Mouse (Mus musculus) 3134 (cell line): ENCODE data around the gene Smad3.

Source experiments
- DNase-seq: peaks from one replicate; pipeline ENCODE4 v3.0.0-alpha.2; 2011; ENCODE audit warnings: low spot score; ENCODE audit not compliant: insufficient read length; ENCODE audit errors: extremely low read depth

Smad3 gene

GRCm38 (mm10) chr9:63603849-63604248 is 153.9 kb downstream of the Smad3 start:
- DNase-seq = no peak

GRCm38 (mm10) chr9:63602043-63602939 is 155.5 kb downstream of the Smad3 start, which contains the start of the genes Iqch and Aagab:
Iqch (minus strand) TSS chr9:63602493.
Aagab (plus strand) TSS chr9:63602660.
- DNase-seq = peak; percentile 97
